Mouse (Mus musculus) limb, embryonic 15.5 days (tissue): ENCODE data around the gene Slc45a2. TPM values are rescaled to one million over a fixed set of nuclear protein-coding genes. Genes with fewer than 3 reads are reported as not detected.

Source experiments
- ATAC-seq: fragments of 200-750 bp; cut with Nextera tagmentation; 2 replicates; pipeline ENCODE4 v1.8.0; 2017; ENCODE audit warnings: low read depth, moderate TSS enrichment; ENCODE audit not compliant: insufficient number of reproducible peaks, low FRiP score, low TSS enrichment
- H3K27ac ChIP-seq: fragments of 300-500 bp; sonication (generic); 2 replicates; pipeline ENCODE4 v1.5.1; 2015; ENCODE audit warnings: moderate library complexity, mild to moderate bottlenecking, inconsistent platforms
- H3K27me3 ChIP-seq: fragments of 300-500 bp; sonication (generic); 2 replicates; pipeline ENCODE4 v1.6.1; 2015; ENCODE audit warnings: inconsistent platforms
- H3K36me3 ChIP-seq: fragments of 300-500 bp; sonication (generic); 2 replicates; pipeline ENCODE4 v1.6.1; 2015; ENCODE audit warnings: inconsistent platforms
- H3K4me1 ChIP-seq: fragments of 300-500 bp; sonication (generic); 2 replicates; pipeline ENCODE4 v1.6.1; 2015; ENCODE audit warnings: inconsistent platforms
- H3K4me2 ChIP-seq: fragments of 300-500 bp; sonication (generic); 2 replicates; pipeline ENCODE4 v1.6.1; 2015; ENCODE audit warnings: mild to moderate bottlenecking, inconsistent platforms
- H3K4me3 ChIP-seq: fragments of 300-500 bp; sonication (generic); 2 replicates; pipeline ENCODE4 v1.5.1; 2015; ENCODE audit warnings: mild to moderate bottlenecking, inconsistent platforms
- H3K9ac ChIP-seq: fragments of 300-500 bp; sonication (generic); 2 replicates; pipeline ENCODE4 v1.6.1; 2015; ENCODE audit warnings: inconsistent platforms
- H3K9me3 ChIP-seq: fragments of 300-500 bp; sonication (generic); 2 replicates; pipeline ENCODE4 v1.6.1; 2016; ENCODE audit warnings: inconsistent platforms
- WGBS: fragments of 180-500 bp; shearing (Covaris S2); methylation state at CpG from one replicate; pipeline ENCODE4 v1.1.7; 2015; 5-methylcytosine and 5-hydroxymethylcytosine counted together
- polyA plus RNA-seq: library from polyadenylated mRNA; unstranded; fragments of >200 nt; fragmentation: Nextera tagmentation; extraction: Ambion mirVana; gene quantifications from 2 replicates; pipeline ENCODE4 v1.2.1, GENCODE M21; 2015

The Slc45a2 gene
- polyA plus RNA-seq, 1 experiment from 2014 or later = 0.50 TPM

DNA sequence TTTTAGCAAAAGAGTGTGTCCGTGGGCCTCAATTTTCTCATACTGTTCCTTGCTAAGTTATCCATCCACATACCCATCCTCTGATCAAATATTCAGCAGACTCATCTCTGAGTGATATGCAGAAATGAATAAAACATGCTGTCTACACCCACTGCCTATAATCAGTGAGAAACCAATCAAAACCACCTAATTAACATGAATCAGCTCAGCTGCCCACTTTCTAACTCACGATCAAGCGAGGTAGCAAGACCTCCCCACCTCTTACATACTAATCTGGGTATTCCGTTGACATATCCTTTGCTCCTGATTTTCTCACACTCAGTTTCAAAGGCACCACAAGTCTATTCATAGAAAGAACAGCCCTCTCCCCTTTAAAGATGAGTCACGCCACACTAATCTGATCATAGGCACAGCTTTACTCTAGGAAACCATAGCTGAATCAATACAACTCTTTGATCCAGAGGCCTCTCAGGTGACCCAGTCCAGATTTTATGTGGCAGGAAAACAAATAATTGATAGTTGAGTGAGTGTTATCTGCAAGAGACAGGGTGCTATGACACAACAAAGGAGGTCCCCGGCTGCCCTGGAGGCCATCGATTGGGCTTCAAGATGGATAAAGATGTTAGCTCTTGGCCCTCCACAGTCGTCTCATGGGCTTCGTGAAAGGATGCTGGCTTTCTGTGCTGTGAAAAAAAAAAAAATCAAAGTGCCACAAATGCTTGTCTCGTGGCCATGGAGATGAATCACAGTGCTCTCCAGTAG, 53.3 kb downstream of the Slc45a2 start:
- 81% methylated on average over 10 of the region's 10 CpGs for WGBS
- Histone ChIP-seq H3K9ac (no peak overlapping the region), H3K4me2 (no peak overlapping the region), H3K36me3 (no peaks in the 10 kb centered on the region), H3K4me1 (no peaks in the 10 kb centered on the region), H3K27me3 (no peaks in the 10 kb centered on the region), H3K9me3 (no peaks in the 10 kb centered on the region), H3K4me3 (no peak overlapping the region), H3K27ac (no peak overlapping the region)
- ATAC-seq = no peak

DNA sequence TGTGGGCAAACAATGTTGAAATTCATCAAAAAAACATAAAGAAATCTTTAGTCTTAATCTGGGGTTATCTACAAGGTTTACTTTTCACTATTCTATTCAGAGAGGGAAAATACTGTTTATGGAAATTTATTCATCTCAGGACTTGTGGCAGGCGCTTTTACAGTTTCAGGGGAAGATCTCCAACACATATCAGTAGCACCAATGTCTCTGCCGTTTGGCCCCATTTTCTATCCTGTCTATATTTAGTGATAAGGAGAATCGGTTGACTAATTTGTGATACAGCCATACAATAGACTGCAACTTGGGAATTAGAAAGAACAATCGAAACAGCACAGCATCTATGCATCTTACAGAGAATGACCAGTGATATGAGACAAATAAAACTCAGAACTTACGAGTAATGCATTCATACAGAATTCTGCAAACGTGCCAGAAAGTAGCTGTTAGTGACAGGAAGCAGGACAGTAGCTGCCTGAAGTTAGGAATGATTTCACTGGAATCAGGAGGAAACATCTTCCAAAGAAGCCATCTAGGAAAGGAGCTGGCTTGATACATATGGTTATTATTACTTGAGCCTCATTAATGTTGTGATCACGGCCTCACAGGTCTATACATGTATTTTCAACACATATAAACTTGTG, 54.0 kb downstream of the Slc45a2 start:
- ATAC-seq = no peak
- WGBS = 71% methylated on average over 7 of the region's 7 CpGs
- no peak overlapping the region for H3K9ac ChIP-seq

DNA sequence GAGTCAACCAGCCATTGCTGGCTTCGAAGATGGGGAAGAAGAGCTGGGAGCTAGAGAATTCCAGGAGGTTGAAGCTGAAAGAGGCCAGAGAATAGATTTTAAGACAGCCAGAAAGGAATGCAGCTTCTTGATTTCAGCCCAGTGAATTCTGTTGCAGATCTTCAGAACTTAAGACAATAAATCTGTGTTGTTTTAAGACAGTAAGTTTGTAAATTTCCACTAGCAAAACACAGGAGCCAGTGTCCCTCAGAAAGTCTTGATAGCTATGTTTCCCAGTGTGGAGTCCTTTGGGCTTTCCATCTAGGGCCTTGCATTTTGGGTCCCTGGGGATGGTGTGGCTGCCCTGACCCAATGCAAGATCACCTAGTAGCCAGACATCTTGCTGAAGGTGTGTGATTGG, 62.4 kb downstream of the Slc45a2 start:
- H3K27me3 ChIP-seq = no peaks in the 10 kb centered on the region
- ATAC-seq = no peak
- no peak overlapping the region for H3K9ac ChIP-seq
- peak overlapping the region; percentile 2; the same call in 1 of the 2 replicates for H3K27ac ChIP-seq
- no peak overlapping the region for H3K4me2 ChIP-seq
- no peaks in the 10 kb centered on the region for H3K9me3 ChIP-seq
- 89% methylated on average over 1 of the region's 1 CpGs for WGBS
- no peak overlapping the region for H3K4me3 ChIP-seq
- no peaks in the 10 kb centered on the region for H3K36me3 ChIP-seq
- peaks cover 30% of the 10 kb centered on the region for H3K4me1 ChIP-seq

More for the DNA sequence above, 54.0 kb downstream of the Slc45a2 start:
- Histone ChIP-seq H3K27ac (no peak overlapping the region), H3K4me3 (no peak overlapping the region), H3K9me3 (no peaks in the 10 kb centered on the region), H3K4me2 (no peak overlapping the region), H3K36me3 (no peaks in the 10 kb centered on the region), H3K4me1 (no peaks in the 10 kb centered on the region), H3K27me3 (no peaks in the 10 kb centered on the region)

DNA sequence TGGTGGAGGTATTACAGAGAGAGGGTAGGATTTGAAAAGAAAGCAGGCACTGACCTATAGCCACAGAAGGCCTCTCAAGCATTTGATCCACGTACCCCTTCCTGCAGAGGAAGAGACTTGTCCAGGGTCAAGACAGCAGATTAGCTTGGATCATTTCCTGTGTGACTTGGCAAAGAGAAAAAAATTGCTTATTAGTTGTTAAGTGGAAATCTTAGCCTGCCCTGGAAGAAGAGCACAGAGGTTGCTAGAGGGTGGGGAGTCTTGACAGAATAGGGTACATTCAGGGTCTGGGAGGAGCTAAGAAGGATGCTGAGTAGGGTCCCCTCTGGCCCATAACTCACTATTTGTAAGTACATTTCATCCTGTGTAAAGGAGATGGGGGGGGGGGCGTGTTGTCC, 63.6 kb downstream of the Slc45a2 start:
- Histone ChIP-seq H3K4me1 (peaks cover 31% of the 10 kb centered on the region), H3K4me2 (peak overlapping the region; percentile 67), H3K27ac (peak overlapping the region; percentile 91), H3K27me3 (no peaks in the 10 kb centered on the region), H3K4me3 (peak overlapping the region; percentile 45), H3K36me3 (no peaks in the 10 kb centered on the region), H3K9ac (no peak overlapping the region), H3K9me3 (no peaks in the 10 kb centered on the region)
- 17% methylated on average over 2 of the region's 2 CpGs for WGBS
- ATAC-seq = peak; percentile 16; the same call in 1 of the 2 replicates

DNA sequence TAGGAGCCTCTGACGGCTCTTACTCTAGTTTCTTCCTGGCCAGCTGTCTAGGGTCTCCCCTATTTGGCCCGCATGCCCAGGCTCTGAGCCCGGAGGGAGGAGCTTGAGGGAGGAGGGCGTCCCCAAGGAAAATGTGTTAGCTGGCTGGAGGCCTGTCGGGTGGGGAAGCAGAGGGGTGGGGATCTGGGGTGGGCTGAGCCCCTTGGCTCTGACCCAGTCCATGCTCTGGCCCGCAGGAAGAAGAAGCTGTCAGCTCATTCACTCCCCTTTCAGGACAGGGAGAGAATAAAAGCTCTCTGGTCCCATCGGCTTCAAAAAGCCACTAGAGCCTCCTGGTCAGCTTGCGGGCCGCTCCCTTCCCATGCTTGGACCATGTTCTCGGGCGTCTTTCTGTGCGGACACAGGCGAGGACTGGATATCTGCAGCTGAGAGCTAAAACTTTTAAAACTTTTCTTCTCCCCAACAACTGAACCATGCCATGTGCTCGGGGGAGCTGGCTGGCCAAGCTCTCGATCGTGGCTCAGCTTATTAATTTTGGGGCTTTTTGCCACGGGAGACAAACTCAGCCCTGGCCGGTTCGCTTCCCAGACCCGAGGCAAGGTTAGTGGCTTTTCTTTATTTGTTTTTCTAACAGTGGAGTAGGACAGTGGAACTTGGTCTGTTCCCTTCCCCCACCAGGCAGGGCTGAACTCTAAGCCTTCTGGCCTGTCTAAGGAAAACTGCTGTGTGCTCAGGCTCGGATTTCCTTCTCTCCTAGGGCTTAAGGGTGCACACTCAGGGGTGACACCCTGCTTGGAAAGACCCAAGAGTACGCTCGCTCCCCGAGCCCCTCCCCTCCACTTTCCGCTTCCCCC, 64.3 kb downstream of the Slc45a2 start, which contains the start of gene Adamts12:
Gene Adamts12, plus strand, starts transcription at position 233 of the 854 bp plus-strand sequence.
- peak; percentile 76 for ATAC-seq
- Histone ChIP-seq H3K9me3 (no peaks in the 10 kb centered on the region), H3K4me1 (peaks cover 31% of the 10 kb centered on the region), H3K4me2 (peak within 1 kb of the TSS; percentile 67), H3K27ac (peak within 1 kb of the TSS; percentile 91), H3K36me3 (no peaks in the 10 kb centered on the region), H3K9ac (peak within 1 kb of the TSS; percentile 54), H3K27me3 (no peaks in the 10 kb centered on the region), H3K4me3 (peak within 1 kb of the TSS; percentile 45)
- whole genome bisulfite sequencing = under 1% methylated on average over 22 of the region's 25 CpGs

DNA sequence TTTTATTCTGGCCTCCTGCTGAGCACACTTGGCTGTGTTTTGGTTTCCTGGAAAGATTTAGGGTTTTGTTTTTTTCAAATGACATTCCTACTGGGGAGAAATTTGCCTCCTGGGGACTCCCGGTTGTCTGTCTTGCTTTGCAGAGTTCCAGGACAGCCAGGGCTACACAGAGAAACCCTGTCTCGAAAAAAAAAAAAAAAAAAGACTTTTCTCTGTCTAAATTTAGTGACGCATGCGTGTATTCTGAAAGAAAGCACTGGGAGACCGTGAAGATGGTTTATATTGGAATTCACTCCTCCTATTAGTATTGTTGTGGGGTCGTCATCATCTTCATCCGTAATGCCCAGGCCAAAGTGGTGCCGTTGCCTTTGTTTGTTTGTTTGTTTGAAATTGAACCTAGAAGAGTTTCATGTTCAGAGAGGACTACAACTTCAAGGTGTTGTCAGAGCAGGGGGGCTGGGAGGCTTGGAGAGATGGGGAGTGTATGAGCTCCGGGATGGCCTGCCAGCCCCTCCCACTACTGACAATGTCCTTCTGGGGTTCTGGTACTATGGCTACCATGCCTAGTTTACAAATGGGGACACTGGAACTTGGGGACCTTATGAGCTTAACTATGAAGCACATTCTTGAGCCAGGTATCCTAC, 65.1 kb downstream of the Slc45a2 start:
- Histone ChIP-seq H3K36me3 (no peaks in the 10 kb centered on the region), H3K4me1 (peaks cover 31% of the 10 kb centered on the region), H3K9ac (peak overlapping the region; percentile 54), H3K4me2 (peak overlapping the region; percentile 67), H3K27me3 (no peaks in the 10 kb centered on the region), H3K27ac (peak overlapping the region; percentile 91), H3K9me3 (no peaks in the 10 kb centered on the region), H3K4me3 (peak overlapping the region; percentile 45)
- 11% methylated on average over 9 of the region's 9 CpGs for WGBS
- no peak for ATAC-seq

DNA sequence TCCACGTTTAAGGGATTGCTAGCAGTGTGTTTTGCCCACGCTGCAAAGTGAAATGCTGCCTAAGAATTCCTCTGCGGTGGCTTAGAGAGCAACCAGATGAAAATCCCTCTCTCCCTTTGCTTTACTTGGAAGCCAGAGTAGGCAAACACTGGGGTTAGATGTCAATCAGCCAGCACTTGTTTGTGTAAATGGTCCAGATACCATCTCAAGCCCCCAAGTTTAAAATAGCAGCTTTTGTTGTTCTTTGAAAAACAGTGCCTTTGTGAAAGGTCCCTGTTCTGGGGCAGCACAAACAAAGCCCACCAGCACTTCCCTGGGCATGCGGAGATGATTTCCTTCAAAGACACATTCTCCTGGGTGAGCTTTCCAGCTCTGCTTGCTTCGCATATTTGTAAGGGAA, 65.8 kb downstream of the Slc45a2 start:
- H3K27ac ChIP-seq = peak overlapping the region; percentile 91
- H3K4me1 ChIP-seq = peaks cover 31% of the 10 kb centered on the region
- ATAC-seq = no peak
- no peaks in the 10 kb centered on the region for H3K9me3 ChIP-seq
- no peak overlapping the region for H3K9ac ChIP-seq
- peak overlapping the region; percentile 45 for H3K4me3 ChIP-seq
- H3K27me3 ChIP-seq = no peaks in the 10 kb centered on the region
- H3K4me2 ChIP-seq = peak overlapping the region; percentile 67
- H3K36me3 ChIP-seq = no peaks in the 10 kb centered on the region
- 15% methylated on average over 5 of the region's 5 CpGs for WGBS

DNA sequence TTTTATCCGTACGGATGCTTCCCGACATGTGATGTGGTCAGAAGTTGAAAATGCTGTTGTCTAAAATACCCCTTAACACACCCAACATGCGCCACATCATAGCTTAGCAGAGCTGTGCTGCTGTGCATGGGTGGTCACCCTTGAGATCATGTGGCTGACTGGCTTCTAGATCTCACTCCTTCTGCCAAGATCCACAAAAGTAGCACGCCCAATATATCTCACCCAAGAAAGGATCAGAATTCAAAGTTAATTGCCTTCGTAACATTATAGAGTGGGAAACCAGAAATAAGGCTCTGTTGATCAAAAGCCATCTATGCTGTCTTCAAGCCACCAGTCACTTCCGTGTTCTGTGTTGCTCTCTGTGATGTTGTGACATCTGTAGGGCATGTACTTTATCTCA, 67.4 kb downstream of the Slc45a2 start:
- H3K27ac ChIP-seq = no peak overlapping the region
- H3K4me2 ChIP-seq = no peak overlapping the region
- H3K4me3 ChIP-seq = no peak overlapping the region
- peaks cover 31% of the 10 kb centered on the region for H3K4me1 ChIP-seq
- 0 out of 2 replicates have a peak, but pooled peaks cover 6% of the 10 kb centered on the region for H3K36me3 ChIP-seq
- 67% methylated on average over 7 of the region's 7 CpGs for WGBS
- H3K9ac ChIP-seq = no peak overlapping the region
- no peak for ATAC-seq
- H3K9me3 ChIP-seq = no peaks in the 10 kb centered on the region
- H3K27me3 ChIP-seq = no peaks in the 10 kb centered on the region

DNA sequence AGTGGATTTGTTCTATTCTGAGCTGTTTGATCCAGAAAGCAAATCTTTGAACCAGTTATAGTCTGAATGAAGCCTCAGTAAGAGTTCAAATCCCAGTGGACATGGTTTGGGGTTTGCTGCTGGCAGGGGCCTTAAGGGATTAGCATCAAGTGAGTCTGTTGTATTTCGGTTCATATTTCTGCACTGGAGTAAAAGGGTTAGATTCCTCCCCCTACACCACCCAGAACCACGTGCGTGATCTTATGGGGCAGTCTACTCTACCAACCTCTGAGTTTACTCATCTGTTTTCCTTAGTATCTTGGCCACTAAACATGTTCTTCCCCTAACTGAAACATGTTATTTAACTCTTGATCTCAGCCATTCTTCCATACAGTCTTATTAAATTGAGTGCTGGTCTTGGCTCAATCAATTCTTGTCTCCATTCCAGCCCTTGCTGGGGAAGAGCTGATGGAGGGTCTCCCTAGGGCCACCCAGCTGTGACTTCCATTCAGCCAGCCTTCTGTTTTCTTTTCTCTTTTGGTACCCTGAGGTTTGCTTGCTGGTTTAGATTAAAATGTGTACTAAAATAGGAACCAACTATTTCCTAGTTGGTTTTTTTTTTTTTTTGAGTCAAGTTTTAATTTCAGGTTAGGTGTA, 75.3 kb downstream of the Slc45a2 start:
- 0 out of 2 replicates have a peak, but pooled peaks have one; percentile 65 for ATAC-seq
- Histone ChIP-seq H3K36me3 (0 out of 2 replicates have a peak, but pooled peaks cover 6% of the 10 kb centered on the region), H3K27me3 (no peaks in the 10 kb centered on the region), H3K4me2 (no peak overlapping the region), H3K4me1 (0 out of 2 replicates have a peak, but pooled peaks cover 3% of the 10 kb centered on the region), H3K9me3 (no peaks in the 10 kb centered on the region), H3K9ac (no peak overlapping the region), H3K4me3 (no peak overlapping the region), H3K27ac (0 out of 2 replicates have a peak overlapping the region, but pooled peaks have one; percentile 0)
- WGBS = 51% methylated on average over 3 of the region's 3 CpGs
